Mouse (Mus musculus): ENCODE results near the gene Anks1. TPM values are rescaled to one million over a fixed set of nuclear protein-coding genes. Genes with fewer than 3 reads are reported as not detected.
"Not testable (repeated sequence)": the region's sequence is repeated elsewhere in the genome, so short reads cannot be mapped to it uniquely, and the experiment has no call there.

Gene Anks1
- polyA plus RNA-seq, 1 experiment from 2014 or later: 14.5 TPM

- H3K27me3 ChIP-seq (ENCODE audit: insufficient read depth, low read length): no peaks in the 10 kb centered on the region
- 65% methylated on average over 8 of the region's 8 CpGs for WGBS
- H3K9ac ChIP-seq (replicated peaks; ENCODE audit: low read length): no peak overlapping the region
- H3K27ac ChIP-seq (ENCODE audit: low read length): peak overlapping the region; percentile 40; the same call in 1 of the 2 replicates
- H3K4me3 ChIP-seq (ENCODE audit: low read length): no peak overlapping the region
- no peaks in the 10 kb centered on the region for H3K9me3 ChIP-seq (ENCODE audit: low read length)
- no peak for ATAC-seq (ENCODE audit: low FRiP score, low TSS enrichment)
- no peaks in the 10 kb centered on the region for H3K36me3 ChIP-seq (ENCODE audit: insufficient read depth, low read length)
- no peak overlapping the region for H3K4me2 ChIP-seq (replicated peaks; ENCODE audit: low read depth, low read length)
- peaks cover 32% of the 10 kb centered on the region for H3K4me1 ChIP-seq (ENCODE audit: insufficient read depth, low read length)
Measured at GRCm38 (mm10) chr17:27969365-27969764, 60.3 kb downstream of the Anks1 start.

- 81% methylated on average over 5 of the region's 5 CpGs for WGBS
- Histone ChIP-seq H3K4me3 (ENCODE audit: low read length) (no peak overlapping the region), H3K4me1 (ENCODE audit: insufficient read depth, low read length) (peaks cover 27% of the 10 kb centered on the region), H3K4me2 (replicated peaks; ENCODE audit: low read depth, low read length) (no peak overlapping the region), H3K27ac (ENCODE audit: low read length) (0 out of 2 replicates have a peak overlapping the region, but pooled peaks have one; percentile 25), H3K9me3 (ENCODE audit: low read length) (no peaks in the 10 kb centered on the region), H3K27me3 (ENCODE audit: insufficient read depth, low read length) (no peaks in the 10 kb centered on the region), H3K36me3 (ENCODE audit: insufficient read depth, low read length) (no peaks in the 10 kb centered on the region), H3K9ac (replicated peaks; ENCODE audit: low read length) (no peak overlapping the region)
- ATAC-seq (ENCODE audit: low FRiP score, low TSS enrichment): no peak
Measured at GRCm38 (mm10) chr17:27969896-27970295, 60.8 kb downstream of the Anks1 start.

- 81% methylated on average over 5 of the region's 5 CpGs for WGBS
Measured at GRCm38 (mm10) chr17:27970305-27970704, 61.2 kb downstream of the Anks1 start.

GRCm38 (mm10) chr17:27971496-27971895 lies 62.4 kb downstream of the Anks1 start:
- no peak for ATAC-seq (ENCODE audit: low FRiP score, low TSS enrichment)
- no peaks in the 10 kb centered on the region for H3K9me3 ChIP-seq (ENCODE audit: low read length)
- H3K36me3 ChIP-seq (ENCODE audit: insufficient read depth, low read length): peaks cover 1% of the 10 kb centered on the region; the same call in 1 of the 2 replicates
- H3K27me3 ChIP-seq (ENCODE audit: insufficient read depth, low read length): no peaks in the 10 kb centered on the region
- no peak overlapping the region for H3K27ac ChIP-seq (ENCODE audit: low read length)
- no peak overlapping the region for H3K9ac ChIP-seq (replicated peaks; ENCODE audit: low read length)
- no peak overlapping the region for H3K4me3 ChIP-seq (ENCODE audit: low read length)
- peaks cover 19% of the 10 kb centered on the region for H3K4me1 ChIP-seq (ENCODE audit: insufficient read depth, low read length)
- WGBS: 71% methylated on average over 9 of the region's 9 CpGs
- no peak overlapping the region for H3K4me2 ChIP-seq (replicated peaks; ENCODE audit: low read depth, low read length)

More at GRCm38 (mm10) chr17:27970305-27970704, 61.2 kb downstream of the Anks1 start:
- Histone ChIP-seq H3K9me3 (ENCODE audit: low read length) (no peaks in the 10 kb centered on the region), H3K4me1 (ENCODE audit: insufficient read depth, low read length) (peaks cover 22% of the 10 kb centered on the region), H3K4me2 (replicated peaks; ENCODE audit: low read depth, low read length) (no peak overlapping the region), H3K4me3 (ENCODE audit: low read length) (no peak overlapping the region), H3K36me3 (ENCODE audit: insufficient read depth, low read length) (no peaks in the 10 kb centered on the region), H3K9ac (replicated peaks; ENCODE audit: low read length) (no peak overlapping the region), H3K27ac (ENCODE audit: low read length) (no peak overlapping the region), H3K27me3 (ENCODE audit: insufficient read depth, low read length) (no peaks in the 10 kb centered on the region)
- ATAC-seq (ENCODE audit: low FRiP score, low TSS enrichment): no peak

GRCm38 (mm10) chr17:27973337-27973736 lies 64.2 kb downstream of the Anks1 start:
- Histone ChIP-seq H3K4me1 (ENCODE audit: insufficient read depth, low read length) (peaks cover 11% of the 10 kb centered on the region), H3K9ac (replicated peaks; ENCODE audit: low read length) (no peak overlapping the region), H3K9me3 (ENCODE audit: low read length) (no peaks in the 10 kb centered on the region), H3K36me3 (ENCODE audit: insufficient read depth, low read length) (peaks cover 14% of the 10 kb centered on the region), H3K27ac (ENCODE audit: low read length) (no peak overlapping the region), H3K4me2 (replicated peaks; ENCODE audit: low read depth, low read length) (no peak overlapping the region), H3K27me3 (ENCODE audit: insufficient read depth, low read length) (no peaks in the 10 kb centered on the region), H3K4me3 (ENCODE audit: low read length) (no peak overlapping the region)
- WGBS: 73% methylated on average over 4 of the region's 4 CpGs
- no peak for ATAC-seq (ENCODE audit: low FRiP score, low TSS enrichment)

GRCm38 (mm10) chr17:27976266-27976665 lies 67.2 kb downstream of the Anks1 start:
- Histone ChIP-seq H3K27me3 (ENCODE audit: insufficient read depth, low read length) (no peaks in the 10 kb centered on the region), H3K27ac (ENCODE audit: low read length) (no peak overlapping the region), H3K4me3 (ENCODE audit: low read length) (no peak overlapping the region), H3K4me2 (replicated peaks; ENCODE audit: low read depth, low read length) (no peak overlapping the region), H3K9ac (replicated peaks; ENCODE audit: low read length) (no peak overlapping the region), H3K4me1 (ENCODE audit: insufficient read depth, low read length) (no peaks in the 10 kb centered on the region), H3K36me3 (ENCODE audit: insufficient read depth, low read length) (peaks cover 15% of the 10 kb centered on the region), H3K9me3 (ENCODE audit: low read length) (no peaks in the 10 kb centered on the region)
- no peak; the same call in 1 of the 2 replicates for ATAC-seq (ENCODE audit: low FRiP score, low TSS enrichment)
- WGBS: 86% methylated on average over 14 of the region's 14 CpGs

- Histone ChIP-seq H3K9ac (replicated peaks; ENCODE audit: low read length) (no peak overlapping the region), H3K36me3 (ENCODE audit: insufficient read depth, low read length) (peaks cover 15% of the 10 kb centered on the region), H3K27ac (ENCODE audit: low read length) (no peak overlapping the region), H3K4me2 (replicated peaks; ENCODE audit: low read depth, low read length) (no peak overlapping the region), H3K4me1 (ENCODE audit: insufficient read depth, low read length) (no peaks in the 10 kb centered on the region), H3K27me3 (ENCODE audit: insufficient read depth, low read length) (no peaks in the 10 kb centered on the region), H3K9me3 (ENCODE audit: low read length) (no peaks in the 10 kb centered on the region), H3K4me3 (ENCODE audit: low read length) (no peak overlapping the region)
- no peak for ATAC-seq (ENCODE audit: low FRiP score, low TSS enrichment)
- WGBS: 89% methylated on average over 3 of the region's 3 CpGs
Measured at GRCm38 (mm10) chr17:27977008-27977636, 68.0 kb downstream of the Anks1 start.

- no peak overlapping the region for H3K4me2 ChIP-seq (replicated peaks; ENCODE audit: low read depth, low read length)
- H3K4me3 ChIP-seq (ENCODE audit: low read length): no peak overlapping the region
- H3K36me3 ChIP-seq (ENCODE audit: insufficient read depth, low read length): peaks cover 21% of the 10 kb centered on the region
- H3K9me3 ChIP-seq (ENCODE audit: low read length): no peaks in the 10 kb centered on the region
- ATAC-seq (ENCODE audit: low FRiP score, low TSS enrichment): no peak
- no peaks in the 10 kb centered on the region for H3K4me1 ChIP-seq (ENCODE audit: insufficient read depth, low read length)
- H3K27ac ChIP-seq (ENCODE audit: low read length): no peak overlapping the region
- H3K27me3 ChIP-seq (ENCODE audit: insufficient read depth, low read length): no peaks in the 10 kb centered on the region
- no peak overlapping the region for H3K9ac ChIP-seq (replicated peaks; ENCODE audit: low read length)
- 94% methylated on average over 3 of the region's 3 CpGs for WGBS
Measured at GRCm38 (mm10) chr17:27980391-27980955, 71.4 kb downstream of the Anks1 start.

GRCm38 (mm10) chr17:27981451-27982069 lies 72.5 kb downstream of the Anks1 start:
- Histone ChIP-seq H3K27me3 (ENCODE audit: insufficient read depth, low read length) (no peaks in the 10 kb centered on the region), H3K4me2 (replicated peaks; ENCODE audit: low read depth, low read length) (no peak overlapping the region), H3K4me1 (ENCODE audit: insufficient read depth, low read length) (no peaks in the 10 kb centered on the region), H3K27ac (ENCODE audit: low read length) (no peak overlapping the region), H3K9ac (replicated peaks; ENCODE audit: low read length) (no peak overlapping the region), H3K9me3 (ENCODE audit: low read length) (no peaks in the 10 kb centered on the region), H3K4me3 (ENCODE audit: low read length) (no peak overlapping the region), H3K36me3 (ENCODE audit: insufficient read depth, low read length) (peaks cover 28% of the 10 kb centered on the region)
- 82% methylated on average over 5 of the region's 5 CpGs for WGBS
- ATAC-seq (ENCODE audit: low FRiP score, low TSS enrichment): no peak

GRCm38 (mm10) chr17:27982070-27982457 lies 73.0 kb downstream of the Anks1 start:
- 67% methylated on average over 13 of the region's 14 CpGs for WGBS

More at GRCm38 (mm10) chr17:27982070-27982457, 73.0 kb downstream of the Anks1 start:
- peaks cover 25% of the 10 kb centered on the region for H3K36me3 ChIP-seq (ENCODE audit: insufficient read depth, low read length)
- not testable (repeated sequence) for H3K9ac ChIP-seq (replicated peaks; ENCODE audit: low read length); H3K4me1 ChIP-seq (ENCODE audit: insufficient read depth, low read length); H3K27me3 ChIP-seq (ENCODE audit: insufficient read depth, low read length); H3K4me3 ChIP-seq (ENCODE audit: low read length); H3K27ac ChIP-seq (ENCODE audit: low read length); H3K9me3 ChIP-seq (ENCODE audit: low read length); ATAC-seq (ENCODE audit: low FRiP score, low TSS enrichment); H3K4me2 ChIP-seq (replicated peaks; ENCODE audit: low read depth, low read length)
